Mouse (Mus musculus) liver, embryonic 12.5 days (tissue): ENCODE measurements around the gene Haao. TPM values are rescaled to one million over a fixed set of nuclear protein-coding genes. Genes with fewer than 3 reads are reported as not detected.
A peak's percentile ranks its signal among the peaks of the same experiment; 100 is the strongest.
"Not testable (repeated sequence)": the region's sequence is repeated elsewhere in the genome, so short reads cannot be mapped to it uniquely, and the experiment has no call there.

Experiments used
- ATAC-seq: fragments of 200-750 bp; cut with Nextera tagmentation; 2 replicates; pipeline ENCODE4 v1.8.0; 2017; ENCODE audit warnings: moderate number of reproducible peaks, mild to moderate bottlenecking, moderate library complexity
- H3K27ac ChIP-seq: fragments of 300-500 bp; sonication (generic); 2 replicates; pipeline ENCODE4 v1.5.1; 2016; ENCODE audit warnings: mild to moderate bottlenecking
- H3K27me3 ChIP-seq: fragments of 300-500 bp; sonication (generic); replicated peaks from 2 replicates; pipeline ENCODE4 v1.6.1; 2016; ENCODE audit warnings: mild to moderate bottlenecking, moderate library complexity
- H3K36me3 ChIP-seq: fragments of 300-500 bp; sonication (generic); 2 replicates; pipeline ENCODE4 v1.6.1; 2016; ENCODE audit warnings: mild to moderate bottlenecking, moderate library complexity
- H3K4me1 ChIP-seq: fragments of 300-500 bp; sonication (generic); 2 replicates; pipeline ENCODE4 v1.6.1; 2016
- H3K4me2 ChIP-seq: fragments of 300-500 bp; sonication (generic); 2 replicates; pipeline ENCODE4 v1.6.1; 2016; ENCODE audit warnings: mild to moderate bottlenecking, moderate library complexity
- H3K4me3 ChIP-seq: fragments of 300-500 bp; sonication (generic); 2 replicates; pipeline ENCODE4 v1.5.1; 2016; ENCODE audit warnings: mild to moderate bottlenecking, moderate library complexity
- H3K9ac ChIP-seq: fragments of 300-500 bp; sonication (generic); 2 replicates; pipeline ENCODE4 v1.6.1; 2016; ENCODE audit warnings: mild to moderate bottlenecking, moderate library complexity
- H3K9me3 ChIP-seq: fragments of 300-500 bp; sonication (generic); replicated peaks from 2 replicates; pipeline ENCODE4 v1.6.1; 2016; ENCODE audit warnings: mild to moderate bottlenecking, moderate library complexity
- WGBS: fragments of 180-500 bp; shearing (Covaris S2); methylation state at CpG from one replicate; pipeline ENCODE4 v1.1.7; 2016; ENCODE audit not compliant: insufficient replicate concordance; 5-methylcytosine and 5-hydroxymethylcytosine counted together
- polyA plus RNA-seq: library from polyadenylated mRNA; unstranded; fragments of >200 nt; fragmentation: Nextera tagmentation; extraction: Ambion mirVana; gene quantifications from 2 replicates; pipeline ENCODE4 v1.2.1, GENCODE M21; 2016

Gene Haao
- polyA plus RNA-seq, 1 experiment from 2014 or later: 7.7 TPM

GRCm38 (mm10) chr17:83862134-83862881 lies 14.5 kb upstream of the Haao start:
- peak overlapping the region; percentile 89 for H3K9ac ChIP-seq
- H3K27me3 ChIP-seq: peaks cover 10% of the 10 kb centered on the region; the same call in 1 of the 2 replicates
- under 1% methylated on average over 27 of the region's 27 CpGs for WGBS
- no peaks in the 10 kb centered on the region for H3K9me3 ChIP-seq
- peak; percentile 58 for ATAC-seq
- no peaks in the 10 kb centered on the region for H3K36me3 ChIP-seq
- peak overlapping the region; percentile 91 for H3K27ac ChIP-seq
- peak overlapping the region; percentile 79 for H3K4me3 ChIP-seq
- H3K4me2 ChIP-seq: peak overlapping the region; percentile 94
- peaks cover 43% of the 10 kb centered on the region for H3K4me1 ChIP-seq

GRCm38 (mm10) chr17:83861444-83862133 lies 13.8 kb upstream of the Haao start:
- Histone ChIP-seq H3K9me3 (no peaks in the 10 kb centered on the region), H3K27ac (peak overlapping the region; percentile 91), H3K4me2 (peak overlapping the region; percentile 94), H3K36me3 (no peaks in the 10 kb centered on the region), H3K4me1 (peaks cover 50% of the 10 kb centered on the region), H3K9ac (peak overlapping the region; percentile 89), H3K27me3 (peaks cover 10% of the 10 kb centered on the region; the same call in 1 of the 2 replicates), H3K4me3 (peak overlapping the region; percentile 79)
- ATAC-seq: peak; percentile 88
- WGBS: under 1% methylated on average over 61 of the region's 62 CpGs

- H3K4me1 ChIP-seq: peaks cover 51% of the 10 kb centered on the region
- 47% methylated on average over 8 of the region's 8 CpGs for WGBS
- H3K4me3 ChIP-seq: peak overlapping the region; percentile 79
- not testable (repeated sequence) for ATAC-seq, H3K9me3 ChIP-seq, H3K36me3 ChIP-seq
- H3K9ac ChIP-seq: peak overlapping the region; percentile 89
- H3K27me3 ChIP-seq: peaks cover 10% of the 10 kb centered on the region; the same call in 1 of the 2 replicates
- H3K4me2 ChIP-seq: peak overlapping the region; percentile 94
- H3K27ac ChIP-seq: peak overlapping the region; percentile 91
Observed at GRCm38 (mm10) chr17:83860968-83861367, 13.2 kb upstream of the Haao start.

GRCm38 (mm10) chr17:83860224-83860623 lies 12.5 kb upstream of the Haao start:
- Histone ChIP-seq H3K4me2 (no peak overlapping the region), H3K9me3 (no peaks in the 10 kb centered on the region), H3K36me3 (no peaks in the 10 kb centered on the region), H3K27me3 (peaks cover 10% of the 10 kb centered on the region; the same call in 1 of the 2 replicates), H3K4me1 (peaks cover 51% of the 10 kb centered on the region), H3K9ac (no peak overlapping the region), H3K4me3 (no peak overlapping the region), H3K27ac (peak overlapping the region; percentile 56; the same call in 1 of the 2 replicates)
- WGBS: 41% methylated on average over 7 of the region's 7 CpGs
- ATAC-seq: no peak

GRCm38 (mm10) chr17:83859639-83860038 lies 11.9 kb upstream of the Haao start:
- WGBS: 82% methylated on average over 4 of the region's 4 CpGs
- peaks cover 10% of the 10 kb centered on the region; the same call in 1 of the 2 replicates for H3K27me3 ChIP-seq
- peak overlapping the region; percentile 90; the same call in 1 of the 2 replicates for H3K27ac ChIP-seq
- no peak overlapping the region for H3K4me3 ChIP-seq
- no peaks in the 10 kb centered on the region for H3K36me3 ChIP-seq
- H3K9ac ChIP-seq: no peak overlapping the region
- no peak for ATAC-seq
- H3K4me1 ChIP-seq: peaks cover 57% of the 10 kb centered on the region
- H3K9me3 ChIP-seq: no peaks in the 10 kb centered on the region
- H3K4me2 ChIP-seq: no peak overlapping the region

- Histone ChIP-seq H3K27ac (peak overlapping the region; percentile 90), H3K27me3 (peaks cover 7% of the 10 kb centered on the region; the same call in 1 of the 2 replicates), H3K9ac (peak overlapping the region; percentile 42), H3K4me1 (peaks cover 67% of the 10 kb centered on the region), H3K4me2 (peak overlapping the region; percentile 54), H3K36me3 (no peaks in the 10 kb centered on the region), H3K9me3 (no peaks in the 10 kb centered on the region), H3K4me3 (no peak overlapping the region)
- WGBS: 23% methylated on average over 7 of the region's 7 CpGs
- ATAC-seq: peak; percentile 71
Observed at GRCm38 (mm10) chr17:83858413-83858812, 10.7 kb upstream of the Haao start.

- Histone ChIP-seq H3K4me3 (peak overlapping the region; percentile 46), H3K27ac (peak overlapping the region; percentile 48; the same call in 1 of the 2 replicates), H3K9me3 (no peaks in the 10 kb centered on the region), H3K4me1 (peaks cover 55% of the 10 kb centered on the region), H3K27me3 (no peaks in the 10 kb centered on the region), H3K4me2 (peak overlapping the region; percentile 71), H3K9ac (peak overlapping the region; percentile 56), H3K36me3 (no peaks in the 10 kb centered on the region)
- ATAC-seq: peak; percentile 87
- 37% methylated on average over 12 of the region's 12 CpGs for WGBS
Observed at GRCm38 (mm10) chr17:83854284-83854918, 6.6 kb upstream of the Haao start.

GRCm38 (mm10) chr17:83853831-83854230 lies 6.1 kb upstream of the Haao start:
- Histone ChIP-seq H3K27me3 (no peaks in the 10 kb centered on the region), H3K4me3 (peak overlapping the region; percentile 46), H3K9ac (peak overlapping the region; percentile 56), H3K36me3 (no peaks in the 10 kb centered on the region), H3K4me2 (peak overlapping the region; percentile 71), H3K9me3 (no peaks in the 10 kb centered on the region), H3K4me1 (peaks cover 55% of the 10 kb centered on the region), H3K27ac (peak overlapping the region; percentile 48; the same call in 1 of the 2 replicates)
- ATAC-seq: no peak
- 43% methylated on average over 3 of the region's 3 CpGs for WGBS

GRCm38 (mm10) chr17:83850864-83851263 lies 3.1 kb upstream of the Haao start:
- 70% methylated on average over 5 of the region's 5 CpGs for WGBS
- H3K4me1 ChIP-seq: peaks cover 60% of the 10 kb centered on the region
- no peaks in the 10 kb centered on the region for H3K36me3 ChIP-seq
- no peak for ATAC-seq
- no peak overlapping the region for H3K9ac ChIP-seq
- H3K27ac ChIP-seq: no peak overlapping the region
- no peak overlapping the region for H3K4me2 ChIP-seq
- no peaks in the 10 kb centered on the region for H3K9me3 ChIP-seq
- no peak overlapping the region for H3K4me3 ChIP-seq
- no peaks in the 10 kb centered on the region for H3K27me3 ChIP-seq

- peak overlapping the region; percentile 18 for H3K4me2 ChIP-seq
- ATAC-seq: no peak
- no peak overlapping the region for H3K9ac ChIP-seq
- H3K4me3 ChIP-seq: no peak overlapping the region
- H3K36me3 ChIP-seq: no peaks in the 10 kb centered on the region
- peaks cover 64% of the 10 kb centered on the region for H3K4me1 ChIP-seq
- no peaks in the 10 kb centered on the region for H3K9me3 ChIP-seq
- no peaks in the 10 kb centered on the region for H3K27me3 ChIP-seq
- 15% methylated on average over 9 of the region's 9 CpGs for WGBS
- no peak overlapping the region for H3K27ac ChIP-seq
Observed at GRCm38 (mm10) chr17:83850458-83850857, 2.7 kb upstream of the Haao start.

- no peak for ATAC-seq
- Histone ChIP-seq H3K9ac (no peak overlapping the region), H3K4me2 (no peak overlapping the region)
Observed at GRCm38 (mm10) chr17:83849717-83850116, 2.0 kb upstream of the Haao start.

More at GRCm38 (mm10) chr17:83849717-83850116, 2.0 kb upstream of the Haao start:
- Histone ChIP-seq H3K36me3 (no peaks in the 10 kb centered on the region), H3K4me1 (peaks cover 66% of the 10 kb centered on the region), H3K4me3 (no peak overlapping the region), H3K27me3 (no peaks in the 10 kb centered on the region), H3K27ac (no peak overlapping the region), H3K9me3 (no peaks in the 10 kb centered on the region)
- 65% methylated on average over 5 of the region's 5 CpGs for WGBS
